Mouse (Mus musculus): ENCODE results near the gene Sec14l5. TPM values are rescaled to one million over a fixed set of nuclear protein-coding genes. Genes with fewer than 3 reads are reported as not detected.
A peak's percentile ranks its signal among the peaks of the same experiment; 100 is the strongest.

The Sec14l5 gene
- 1 to 10 TPM; 5.8 to 6.7 TPM for total RNA-seq (2021)

DNA sequence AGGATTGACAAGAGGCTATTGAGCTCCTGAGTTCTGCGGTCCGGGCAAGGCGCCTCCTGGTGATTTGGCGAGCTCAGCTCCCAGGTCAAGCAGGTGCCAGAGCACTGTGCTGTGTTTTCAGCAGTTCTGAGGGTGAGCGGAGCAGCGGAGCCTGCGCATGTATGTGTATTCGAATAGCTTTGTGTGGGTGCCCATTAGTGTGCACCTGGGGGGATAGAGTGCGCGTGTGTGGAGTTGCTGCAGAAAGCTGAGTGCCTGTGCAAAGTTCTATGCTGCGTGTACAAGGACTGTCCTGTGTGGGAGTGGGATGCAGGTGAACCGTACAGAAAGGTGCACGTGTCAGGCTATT, at the start of gene Sec14l5:
Sec14l5 (plus strand) TSS at position 73 of the 349 bp plus-strand sequence.
- no peak for DNase-seq (ENCODE audit: extremely low spot score in 1 of 2, low spot score in 1 of 2)

DNA sequence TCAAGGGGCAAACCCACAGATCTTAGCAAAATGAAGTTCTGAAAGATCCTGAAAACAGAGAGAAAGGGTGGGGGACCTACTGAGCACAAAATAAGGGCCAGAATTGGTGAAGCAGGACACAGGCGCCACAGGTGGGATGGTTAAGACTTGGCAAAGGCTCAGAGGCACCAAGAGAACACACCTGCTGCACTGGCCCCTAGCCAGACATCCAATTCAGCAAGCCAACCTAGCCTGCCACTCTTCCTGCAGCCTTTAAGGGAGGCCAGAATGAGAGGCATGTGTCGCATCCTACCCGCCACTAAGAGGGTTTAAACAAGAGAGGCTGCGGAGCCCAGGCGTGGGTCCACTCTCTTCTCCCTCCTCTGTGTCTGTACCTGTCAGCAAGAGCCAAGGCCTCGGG, 45.9 kb upstream of the Sec14l5 start:
- DNase-seq (ENCODE audit: extremely low spot score in 1 of 2, low spot score in 1 of 2), result no peak

DNA sequence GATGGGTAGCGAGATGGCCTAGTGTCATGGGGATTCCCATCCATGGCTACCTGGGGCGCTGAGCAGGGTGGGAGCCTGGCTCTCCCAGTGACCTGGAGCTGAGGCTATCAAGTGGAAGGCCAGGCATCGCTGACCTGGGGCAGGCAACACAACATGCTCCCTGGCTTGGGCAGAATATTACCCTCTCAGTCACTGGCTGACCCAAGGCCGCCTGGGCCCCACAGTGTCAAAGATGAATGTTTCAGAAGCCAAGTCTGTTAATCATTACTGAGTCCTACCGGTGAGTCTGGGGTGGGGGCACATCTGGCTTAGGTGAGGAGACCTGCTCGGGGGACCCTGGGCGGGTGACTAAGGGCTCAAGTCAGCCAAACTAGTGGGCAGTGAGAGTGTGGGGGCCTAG, 37.0 kb upstream of the Sec14l5 start:
- no peak for DNase-seq (ENCODE audit: extremely low spot score in 1 of 2, low spot score in 1 of 2)

DNA sequence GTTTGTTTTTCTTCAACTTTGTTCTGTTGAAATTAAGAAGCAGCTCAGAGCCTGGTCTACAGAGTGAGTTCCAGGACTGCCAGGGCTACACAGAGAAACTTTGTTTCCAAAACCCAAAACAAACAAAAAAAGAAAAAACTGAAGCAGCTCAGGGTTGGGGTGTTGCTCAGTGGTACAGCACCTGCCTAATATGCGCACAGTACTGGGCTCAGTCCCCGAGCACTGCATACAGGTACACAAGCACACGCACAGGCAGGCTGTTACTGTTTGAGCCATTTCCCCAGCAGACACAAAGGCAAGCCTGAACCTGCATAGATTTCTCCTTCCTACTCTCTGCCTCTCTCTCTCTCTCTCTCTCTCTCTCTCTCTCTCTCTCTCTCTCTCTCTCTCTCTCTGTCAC, 35.9 kb upstream of the Sec14l5 start:
- no peak for DNase-seq (ENCODE audit: extremely low spot score in 1 of 2, low spot score in 1 of 2)

DNA sequence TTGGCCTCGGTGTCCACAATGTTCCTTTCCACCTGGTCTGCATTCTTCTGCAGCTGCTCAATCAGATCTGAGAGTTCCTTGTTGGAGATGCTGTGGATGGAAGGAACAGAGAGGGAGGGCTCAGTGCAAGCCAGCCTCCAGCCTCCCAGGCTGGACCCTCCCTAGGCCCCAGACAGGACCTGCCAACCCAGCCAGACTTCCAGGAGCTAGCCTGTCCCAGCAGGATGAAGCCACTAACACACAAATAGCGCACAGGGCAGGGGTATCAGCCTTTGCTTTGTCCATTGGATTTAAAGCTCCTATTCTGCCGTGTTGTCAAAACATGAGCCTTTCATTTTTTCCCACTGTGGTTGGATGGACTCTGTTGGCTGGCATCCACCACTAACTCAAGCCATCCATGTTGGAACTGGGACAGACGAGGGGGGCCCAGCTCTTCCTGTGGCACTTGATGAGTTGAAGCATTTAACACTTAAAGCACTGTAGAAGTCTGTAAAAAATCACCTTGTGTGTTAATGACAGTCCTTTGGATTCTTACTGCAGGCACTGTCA, 33.8 kb upstream of the Sec14l5 start:
- DNase-seq (ENCODE audit: extremely low spot score in 1 of 2, low spot score in 1 of 2), result no peak

DNA sequence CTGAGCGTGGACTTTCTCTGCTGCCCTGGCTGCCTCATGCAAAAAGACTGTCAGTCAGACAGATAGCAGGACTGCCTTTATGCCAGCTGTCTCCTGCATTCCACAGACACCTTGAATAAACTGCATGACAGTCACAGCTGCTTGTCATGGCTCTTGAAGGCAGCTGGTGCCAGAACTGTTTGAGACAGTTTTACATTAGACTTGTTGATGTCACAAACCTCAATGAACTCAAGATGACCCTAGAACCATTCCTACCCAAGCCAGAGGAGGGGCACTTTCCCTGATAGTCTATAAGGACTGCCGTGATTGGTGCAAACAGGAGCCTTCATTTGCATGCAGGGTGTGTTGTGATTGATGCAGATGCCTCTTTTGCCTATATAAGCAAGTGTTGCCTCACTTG, 33.3 kb upstream of the Sec14l5 start:
- no peak for DNase-seq (ENCODE audit: extremely low spot score in 1 of 2, low spot score in 1 of 2)

DNA sequence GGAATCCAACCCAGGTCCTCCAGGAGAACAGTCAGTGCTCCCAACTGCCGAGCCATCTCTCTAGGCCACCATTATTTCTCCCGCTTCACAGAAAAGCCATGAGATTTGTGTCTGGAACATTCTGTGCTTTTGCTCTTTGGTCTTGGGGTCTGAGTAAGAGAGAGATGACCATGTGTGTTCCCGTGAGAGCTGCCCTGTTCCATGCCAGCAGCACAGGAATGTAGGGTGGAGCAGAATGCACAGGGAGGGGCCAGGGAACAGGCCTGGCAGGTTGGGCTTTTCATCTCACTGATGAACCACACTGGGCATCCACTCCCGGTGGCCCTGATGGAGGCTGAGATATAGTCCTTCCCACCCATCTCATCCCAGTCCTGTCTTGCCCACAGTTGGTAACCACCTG, 27.5 kb upstream of the Sec14l5 start:
- no peak for DNase-seq (ENCODE audit: extremely low spot score in 1 of 2, low spot score in 1 of 2)

DNA sequence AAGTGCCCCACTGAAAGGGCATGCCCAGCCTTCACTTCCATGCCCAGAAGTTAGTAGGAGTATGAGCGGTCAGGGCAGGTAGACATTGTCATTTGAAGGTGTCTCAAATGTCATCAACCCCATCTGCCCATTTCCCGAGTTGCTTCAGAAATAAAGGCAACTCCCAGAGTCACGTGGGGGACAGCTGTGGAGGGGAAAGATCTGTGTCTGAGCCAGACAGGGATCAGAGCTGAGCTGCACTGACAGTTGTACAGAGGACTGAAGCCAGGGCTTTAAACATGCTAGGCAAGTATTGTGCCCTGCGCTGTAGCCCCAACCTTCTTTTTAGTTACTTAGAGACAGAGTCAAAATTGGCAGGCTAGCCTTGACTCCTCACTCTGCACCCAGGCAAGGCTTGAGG, 27.1 kb upstream of the Sec14l5 start:
- no peak for DNase-seq (ENCODE audit: extremely low spot score in 1 of 2, low spot score in 1 of 2)

DNA sequence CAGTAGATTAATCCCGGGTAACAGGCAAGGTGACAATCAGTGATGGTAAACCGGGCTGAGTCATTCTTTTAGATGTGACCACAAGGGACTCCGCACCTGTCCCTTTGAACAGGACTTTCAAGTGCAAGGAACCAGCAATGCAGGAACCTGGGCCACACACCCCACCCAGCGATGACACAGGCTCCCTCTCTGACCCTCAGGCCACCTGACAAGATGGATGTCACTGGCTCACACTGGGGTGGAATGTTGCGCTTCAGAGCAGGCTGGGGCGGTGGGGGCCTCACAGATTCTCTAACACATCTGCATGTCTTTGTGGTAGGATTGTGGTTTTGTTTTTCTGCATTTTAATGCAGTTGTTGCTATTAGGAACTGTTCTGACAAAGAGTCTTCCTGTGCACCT, 23.4 kb upstream of the Sec14l5 start:
- DNase-seq (ENCODE audit: extremely low spot score in 1 of 2, low spot score in 1 of 2), result no peak

DNA sequence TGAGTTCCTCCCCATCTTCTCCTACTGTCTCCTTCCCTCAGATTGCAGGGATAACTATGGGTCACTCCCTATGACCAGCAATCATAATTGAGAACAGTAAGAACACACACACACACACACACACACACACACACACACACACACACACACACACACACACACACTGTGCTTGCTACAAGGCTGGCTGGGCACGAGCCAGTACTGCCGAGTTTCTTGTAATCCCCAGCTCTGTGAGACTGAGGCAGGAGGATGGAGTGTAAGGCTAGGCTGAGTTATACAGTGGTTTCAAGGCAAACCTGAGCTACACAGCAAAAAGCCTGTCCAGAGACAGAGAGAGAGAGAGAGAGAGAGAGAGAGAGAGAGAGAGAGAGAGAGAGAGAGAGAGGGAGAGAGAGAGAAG, 16.7 kb upstream of the Sec14l5 start:
- no peak for DNase-seq (ENCODE audit: extremely low spot score in 1 of 2, low spot score in 1 of 2)

DNA sequence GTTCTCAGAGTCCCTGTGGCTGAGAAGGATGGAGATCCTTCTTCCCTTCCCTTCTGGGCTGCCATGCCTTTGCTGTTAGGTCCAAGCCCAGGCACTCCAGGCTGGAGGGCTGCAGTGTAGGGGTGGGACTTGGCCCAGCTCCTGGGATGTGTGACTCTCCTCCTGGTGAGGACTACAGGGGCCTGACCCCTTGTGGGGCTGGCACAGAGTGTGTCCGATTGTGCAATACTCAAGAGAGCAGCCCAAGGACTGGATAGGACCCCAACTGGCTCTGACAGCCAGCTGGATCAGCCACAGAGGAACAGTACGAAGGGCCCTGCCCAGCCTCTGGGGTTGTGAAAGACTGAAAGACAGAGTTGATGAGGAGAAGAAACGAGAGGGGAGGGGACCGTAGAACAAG, 16.1 kb upstream of the Sec14l5 start:
- no peak for DNase-seq (ENCODE audit: extremely low spot score in 1 of 2, low spot score in 1 of 2)

DNA sequence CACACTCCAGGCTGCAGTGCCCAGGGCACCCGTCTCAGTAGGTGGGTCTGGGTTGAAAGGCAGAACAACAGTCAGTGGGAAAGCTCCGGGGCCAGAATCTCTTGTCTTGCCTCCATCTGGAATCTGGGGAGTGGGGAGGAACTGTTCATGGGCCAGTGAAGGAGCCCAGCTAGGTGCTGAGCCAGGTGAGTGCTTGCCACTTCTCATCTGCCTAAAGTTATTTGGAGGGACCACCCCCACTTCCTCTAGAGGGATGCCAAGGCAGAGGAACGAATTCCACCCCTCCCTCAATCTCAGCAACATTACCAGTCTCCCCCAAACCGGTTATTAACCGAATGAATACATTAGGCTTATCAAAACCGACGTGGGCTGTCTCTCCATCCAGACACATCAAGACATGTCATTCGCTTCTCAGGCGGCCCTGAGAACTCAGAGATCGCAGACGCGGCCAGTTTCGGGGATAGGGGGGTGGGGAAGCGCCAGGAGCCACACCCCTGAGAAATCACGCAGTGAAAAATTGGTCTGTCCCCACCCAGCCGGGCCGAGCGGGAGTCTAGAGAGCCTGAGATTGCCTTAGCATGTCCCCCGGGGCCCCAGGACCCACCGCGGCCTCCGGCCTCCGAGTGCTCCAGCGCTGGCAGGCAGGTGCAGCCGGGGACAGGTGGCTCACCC, 15.5 kb upstream of the Sec14l5 start:
- no peak for DNase-seq (ENCODE audit: extremely low spot score in 1 of 2, low spot score in 1 of 2)

DNA sequence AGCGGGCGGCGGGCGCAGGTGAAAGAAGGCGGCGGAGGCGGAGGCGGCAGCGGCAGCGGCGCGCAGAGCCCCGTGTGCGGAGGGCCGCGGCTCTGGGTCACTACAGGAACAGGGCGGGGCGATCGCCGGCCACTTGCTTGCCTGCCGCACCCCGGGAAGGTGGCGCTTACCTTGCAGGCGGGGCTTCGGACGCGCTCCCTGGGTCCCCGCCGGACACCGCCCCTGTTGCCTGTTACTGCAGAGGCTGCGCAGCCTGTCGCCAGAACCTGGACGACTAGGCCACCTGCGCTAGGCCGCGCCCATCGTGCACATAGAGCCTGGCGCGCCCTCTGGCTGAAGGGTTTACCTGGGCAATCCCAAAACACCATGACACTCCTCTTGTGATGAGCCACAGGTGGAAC, 14.5 kb upstream of the Sec14l5 start, which contains the start of gene Ppl:
Ppl (minus strand) TSS at position 21 of the 401 bp plus-strand sequence.
- DNase-seq (ENCODE audit: extremely low spot score in 1 of 2, low spot score in 1 of 2), result no peak

DNA sequence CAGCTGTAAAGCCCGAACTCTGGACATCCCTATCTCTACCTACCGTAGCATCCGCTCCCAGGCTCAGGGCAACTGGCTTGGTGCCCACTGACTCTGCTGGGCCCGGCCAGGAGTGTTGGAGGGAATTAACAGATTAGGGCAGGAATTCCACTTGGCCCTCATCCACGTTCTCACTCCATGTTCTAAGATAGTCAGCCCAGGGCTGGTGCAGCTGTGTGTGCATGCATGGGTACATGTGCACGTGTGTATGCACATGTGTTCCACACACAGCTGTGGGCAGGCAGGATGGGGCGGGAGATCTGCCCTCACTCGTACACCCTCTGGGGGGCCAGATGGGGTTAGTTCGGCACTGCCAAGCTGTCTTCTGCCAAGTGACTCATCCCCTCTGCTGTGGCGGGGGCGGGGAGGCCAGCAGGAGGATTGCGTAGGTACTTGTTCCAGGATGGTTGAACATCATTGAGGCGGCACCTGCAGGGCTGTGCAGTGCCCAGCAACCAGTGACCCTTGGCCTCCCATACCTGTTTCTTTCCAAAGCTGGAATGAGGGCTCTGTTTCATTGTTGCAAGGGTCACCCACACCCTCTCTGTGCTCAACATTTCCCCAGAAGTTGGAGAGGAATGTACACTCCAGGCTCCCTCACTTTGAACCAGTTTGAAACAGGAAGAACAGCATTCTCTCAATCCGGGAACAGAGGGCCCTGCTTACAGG, 12.1 kb upstream of the Sec14l5 start:
- DNase-seq (ENCODE audit: extremely low spot score in 1 of 2, low spot score in 1 of 2), result peak in 1 of 2 experiments; percentile 41

DNA sequence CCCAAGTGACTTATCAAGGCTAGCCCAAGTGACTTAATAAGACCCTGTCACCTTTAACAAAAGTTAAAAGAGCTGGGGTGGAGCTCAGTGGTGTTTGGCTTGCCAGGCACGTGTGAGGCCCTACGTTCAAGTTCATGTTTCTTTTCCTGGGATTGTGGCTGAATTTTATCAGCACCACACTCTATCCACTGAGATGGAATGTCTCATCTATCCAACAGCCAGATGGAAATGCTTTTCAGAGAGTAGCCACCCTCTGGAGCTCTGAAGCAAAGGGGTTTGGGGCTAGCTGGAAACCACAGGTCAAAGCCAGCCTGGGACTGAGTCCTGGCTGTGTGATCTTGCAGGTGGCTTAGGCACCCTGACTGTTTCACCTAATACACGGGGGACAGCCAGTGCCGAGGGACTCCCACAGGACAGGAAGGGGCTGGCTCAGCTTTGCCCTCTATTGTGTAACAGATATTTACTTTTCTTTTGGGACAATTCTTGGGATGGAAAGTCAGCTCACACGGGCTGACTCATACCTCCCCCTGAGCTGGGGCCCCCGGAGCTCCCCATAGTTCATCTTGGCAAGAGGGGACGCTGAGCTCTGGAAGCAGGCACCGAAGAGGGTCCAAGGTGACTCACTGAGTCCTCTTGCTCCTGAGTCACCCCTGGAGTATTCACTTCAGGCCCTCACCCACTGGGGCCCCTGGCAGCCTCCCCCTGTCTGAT, 11.2 kb upstream of the Sec14l5 start:
- no peak for DNase-seq (ENCODE audit: extremely low spot score in 1 of 2, low spot score in 1 of 2)

DNA sequence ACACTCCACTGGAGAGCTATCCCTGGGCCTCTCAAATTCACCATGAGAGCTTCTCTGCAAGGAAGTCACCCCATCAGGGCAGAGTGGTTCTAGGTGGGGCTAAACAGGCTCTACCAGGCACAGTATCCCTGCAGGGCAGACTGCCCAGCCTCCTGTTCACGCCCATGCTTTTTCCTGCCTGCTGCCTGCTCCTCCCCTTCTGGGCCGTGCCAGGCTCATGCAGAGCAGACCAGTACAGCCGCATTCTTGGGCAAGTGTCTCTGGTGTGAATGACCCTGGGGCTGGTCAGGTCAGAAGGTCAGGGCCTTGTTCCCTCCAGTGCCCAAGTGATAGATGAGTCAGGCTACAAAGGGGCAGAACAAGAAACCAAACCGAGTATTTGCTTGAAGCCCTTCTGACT, 10.4 kb upstream of the Sec14l5 start:
- no peak for DNase-seq (ENCODE audit: extremely low spot score in 1 of 2, low spot score in 1 of 2)

DNA sequence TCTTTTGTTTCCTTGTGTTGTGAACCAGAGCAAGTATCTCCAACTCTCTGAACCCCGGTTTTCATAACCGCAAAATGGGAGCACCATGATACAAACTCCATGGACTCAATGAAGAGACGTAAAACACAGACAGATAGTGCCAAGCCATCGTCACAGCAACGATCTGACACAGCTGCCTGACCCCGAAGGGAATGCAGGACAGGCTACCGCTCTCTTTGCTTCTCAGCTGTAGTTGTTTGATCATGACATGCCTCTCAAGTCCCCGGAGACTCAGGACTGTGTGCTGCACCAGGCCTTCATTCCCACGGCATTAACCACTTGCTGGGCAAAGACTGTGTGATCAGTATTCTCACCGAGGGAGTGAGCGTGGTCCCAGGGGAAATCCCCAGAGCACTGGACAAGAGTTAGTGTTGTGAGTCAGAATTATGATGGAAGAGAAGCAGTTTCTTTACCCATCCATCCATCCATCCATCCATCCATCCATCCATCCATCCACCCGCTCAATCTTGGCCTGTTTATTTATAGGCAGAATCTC, 9.8 kb upstream of the Sec14l5 start:
- no peak for DNase-seq (ENCODE audit: extremely low spot score in 1 of 2, low spot score in 1 of 2)

DNA sequence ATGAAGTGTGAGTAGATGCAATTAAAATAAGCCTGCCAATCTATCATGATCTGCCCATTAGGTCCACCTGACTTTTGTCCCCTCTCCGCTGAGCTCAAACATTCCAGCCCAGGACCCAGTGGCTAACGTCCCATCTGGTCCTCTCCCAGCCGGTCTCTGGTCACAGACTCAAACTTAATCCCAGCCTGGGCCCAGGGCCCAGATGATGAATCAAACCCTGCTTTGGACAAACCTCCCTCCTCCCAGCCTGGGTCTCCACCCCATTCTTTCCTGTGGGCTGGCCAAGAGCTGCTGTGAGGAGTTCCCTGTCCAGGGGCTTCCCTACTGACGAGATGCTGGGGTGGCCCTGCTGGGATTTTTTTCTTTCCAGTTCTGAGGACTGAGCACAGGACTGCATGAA, 7.2 kb upstream of the Sec14l5 start:
- no peak for DNase-seq (ENCODE audit: extremely low spot score in 1 of 2, low spot score in 1 of 2)

DNA sequence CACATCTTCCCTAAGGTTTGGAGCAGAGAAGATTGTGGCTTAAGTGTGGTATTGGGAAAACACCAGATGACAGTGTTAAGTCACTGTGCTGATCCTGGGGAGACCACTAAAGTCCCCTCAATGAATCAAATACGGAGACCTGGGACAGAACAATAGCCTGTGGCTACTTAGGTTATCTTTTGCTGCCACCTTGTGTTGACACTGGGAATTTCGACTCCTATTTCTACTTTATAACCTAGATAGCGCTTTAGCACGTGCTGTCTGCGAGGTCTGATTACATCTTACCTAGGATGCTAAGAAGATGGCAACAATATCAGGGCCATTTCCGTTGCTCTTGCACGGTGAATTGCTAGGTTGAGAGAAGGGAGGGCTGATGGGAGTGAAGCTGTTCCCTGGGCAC, 1.3 kb upstream of the Sec14l5 start:
- DNase-seq (ENCODE audit: extremely low spot score in 1 of 2, low spot score in 1 of 2), result peak; percentile 44 to 87

DNA sequence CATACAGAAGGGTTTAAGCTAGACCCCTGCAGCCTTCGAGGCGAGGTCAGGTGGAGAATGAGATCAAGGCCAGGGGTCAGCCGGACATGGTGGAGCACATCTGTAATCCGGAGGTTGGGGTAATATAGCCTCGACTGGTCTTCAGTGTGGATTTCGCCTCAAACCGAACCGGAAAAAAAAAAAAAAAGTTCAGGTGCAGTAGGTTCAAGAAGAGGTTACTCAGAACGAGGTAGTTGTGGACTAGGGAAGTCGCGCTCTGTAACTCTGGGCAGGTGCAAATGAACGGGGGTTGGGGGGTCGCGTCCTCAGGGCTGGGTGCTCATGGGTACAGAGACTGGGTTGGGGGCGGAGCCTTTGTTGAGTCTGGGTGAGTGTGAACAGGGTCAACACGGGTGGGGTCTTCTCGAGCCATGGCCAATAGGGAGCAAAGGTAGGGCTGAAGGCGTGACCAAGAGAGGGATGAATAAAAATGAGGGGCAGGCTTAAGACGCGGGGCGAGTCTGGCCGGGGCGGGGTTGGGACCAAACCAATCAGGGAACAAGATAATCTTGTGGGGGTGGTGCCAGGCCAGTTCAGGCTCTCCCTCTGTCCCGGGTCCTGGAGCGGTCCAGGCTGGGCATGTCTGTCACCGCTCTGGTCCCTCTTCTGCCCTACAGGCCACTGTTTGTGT, 407 bp upstream of the Sec14l5 start:
- no peak for DNase-seq (ENCODE audit: extremely low spot score in 1 of 2, low spot score in 1 of 2)

DNA sequence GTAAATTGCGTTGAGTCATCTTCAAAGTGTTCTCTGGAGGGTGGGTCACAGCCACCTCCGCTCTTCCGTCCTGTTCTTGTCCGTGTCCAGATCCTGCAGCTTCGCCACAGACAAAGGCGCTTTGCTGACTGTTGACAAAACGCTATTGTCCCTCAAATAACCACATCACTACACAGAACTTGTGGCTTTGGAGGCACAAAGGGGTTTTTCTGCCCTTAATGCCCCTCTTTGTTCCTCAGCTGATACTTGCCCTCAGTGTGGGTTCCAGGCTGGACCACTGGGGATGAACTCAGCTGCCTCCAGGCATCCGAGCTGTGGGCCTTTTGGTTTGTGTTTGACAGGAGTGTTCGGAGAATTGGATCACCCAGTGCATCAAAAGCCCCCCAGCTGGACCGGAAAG, 3.6 kb downstream of the Sec14l5 start:
- DNase-seq (ENCODE audit: extremely low spot score in 1 of 2, low spot score in 1 of 2), result no peak
